Mouse (Mus musculus) liver, embryonic 16.5 days (tissue): ENCODE measurements at regions not wholly inside any gene's neighbourhood (a gene's known extent, or its start where the extent isn't known, plus 50 kb on each side); places are given as distances from the start of the nearest gene placed in this dataset.

Experiments used
- ATAC-seq: fragments of 200-750 bp; cut with Nextera tagmentation; 2 replicates; pipeline ENCODE4 v1.8.0; 2017; ENCODE audit warnings: low read depth, mild to moderate bottlenecking, moderate number of reproducible peaks, moderate library complexity
- H3K27ac ChIP-seq: fragments of 300-500 bp; sonication (generic); 2 replicates; pipeline ENCODE4 v1.5.1; 2014; ENCODE audit warnings: mild to moderate bottlenecking, low read length
- H3K27me3 ChIP-seq: fragments of 300-500 bp; sonication (generic); 2 replicates; pipeline ENCODE4 v1.6.1; 2014; ENCODE audit warnings: low read depth, low read length, mixed read lengths; ENCODE audit not compliant: control insufficient read depth, insufficient read depth
- H3K36me3 ChIP-seq: fragments of 300-500 bp; sonication (generic); 2 replicates; pipeline ENCODE4 v1.6.1; 2014; ENCODE audit warnings: mild to moderate bottlenecking; ENCODE audit not compliant: control insufficient read depth, insufficient read depth
- H3K4me1 ChIP-seq: fragments of 300-500 bp; sonication (generic); 2 replicates; pipeline ENCODE4 v1.6.1; 2014; ENCODE audit warnings: low read depth, low read length, mixed read lengths; ENCODE audit not compliant: control insufficient read depth
- H3K4me2 ChIP-seq: fragments of 300-500 bp; sonication (generic); 2 replicates; pipeline ENCODE4 v1.6.1; 2014; ENCODE audit warnings: low read depth, low read length, mixed read lengths
- H3K4me3 ChIP-seq: fragments of 300-500 bp; sonication (generic); 2 replicates; pipeline ENCODE4 v1.5.1; 2014; ENCODE audit warnings: low read depth, mild to moderate bottlenecking, low read length
- H3K9ac ChIP-seq: fragments of 300-500 bp; sonication (generic); 2 replicates; pipeline ENCODE4 v1.6.1; 2014; ENCODE audit warnings: low read depth, low read length
- H3K9me3 ChIP-seq: fragments of 300-500 bp; sonication (generic); replicated peaks from 2 replicates; pipeline ENCODE4 v1.6.1; 2016; ENCODE audit warnings: low read length; ENCODE audit not compliant: control insufficient read depth
- WGBS: fragments of 180-500 bp; shearing (Covaris S2); extraction: QIAGEN DNeasy Blood & Tissue Kit; methylation state at CpG from one replicate; pipeline ENCODE4 v1.1.7; 2014; ENCODE audit not compliant: insufficient replicate concordance; 5-methylcytosine and 5-hydroxymethylcytosine counted together

DNA sequence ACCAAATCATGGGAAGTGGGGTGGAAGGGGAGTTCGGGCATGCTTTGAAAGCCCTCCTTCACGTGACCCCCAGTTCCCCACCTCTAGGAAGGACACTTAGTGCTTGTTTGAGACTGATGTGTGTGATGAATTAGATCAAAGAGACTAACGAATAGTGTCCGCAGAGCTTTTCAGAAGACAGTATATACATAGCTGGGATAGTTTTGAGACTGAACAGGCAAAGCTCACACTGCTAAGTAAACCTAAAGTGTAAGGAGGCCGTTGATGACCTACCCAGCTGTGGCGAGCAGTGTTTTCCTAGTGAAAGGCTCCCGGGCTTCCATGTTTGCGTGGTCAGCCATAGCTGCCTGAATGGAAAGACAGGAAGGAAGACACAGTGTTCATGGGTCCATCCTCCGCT is 288.3 kb upstream of the Zfp507 start:
- no peak for ATAC-seq
- H3K4me3 ChIP-seq: no peak overlapping the region
- H3K9ac ChIP-seq: no peak overlapping the region
- 59% methylated on average over 9 of the region's 9 CpGs for WGBS
- H3K27me3 ChIP-seq: no peaks in the 10 kb centered on the region
- no peak overlapping the region for H3K27ac ChIP-seq
- no peaks in the 10 kb centered on the region for H3K9me3 ChIP-seq
- H3K36me3 ChIP-seq: no peaks in the 10 kb centered on the region
- H3K4me1 ChIP-seq: no peaks in the 10 kb centered on the region
- H3K4me2 ChIP-seq: no peak overlapping the region

DNA sequence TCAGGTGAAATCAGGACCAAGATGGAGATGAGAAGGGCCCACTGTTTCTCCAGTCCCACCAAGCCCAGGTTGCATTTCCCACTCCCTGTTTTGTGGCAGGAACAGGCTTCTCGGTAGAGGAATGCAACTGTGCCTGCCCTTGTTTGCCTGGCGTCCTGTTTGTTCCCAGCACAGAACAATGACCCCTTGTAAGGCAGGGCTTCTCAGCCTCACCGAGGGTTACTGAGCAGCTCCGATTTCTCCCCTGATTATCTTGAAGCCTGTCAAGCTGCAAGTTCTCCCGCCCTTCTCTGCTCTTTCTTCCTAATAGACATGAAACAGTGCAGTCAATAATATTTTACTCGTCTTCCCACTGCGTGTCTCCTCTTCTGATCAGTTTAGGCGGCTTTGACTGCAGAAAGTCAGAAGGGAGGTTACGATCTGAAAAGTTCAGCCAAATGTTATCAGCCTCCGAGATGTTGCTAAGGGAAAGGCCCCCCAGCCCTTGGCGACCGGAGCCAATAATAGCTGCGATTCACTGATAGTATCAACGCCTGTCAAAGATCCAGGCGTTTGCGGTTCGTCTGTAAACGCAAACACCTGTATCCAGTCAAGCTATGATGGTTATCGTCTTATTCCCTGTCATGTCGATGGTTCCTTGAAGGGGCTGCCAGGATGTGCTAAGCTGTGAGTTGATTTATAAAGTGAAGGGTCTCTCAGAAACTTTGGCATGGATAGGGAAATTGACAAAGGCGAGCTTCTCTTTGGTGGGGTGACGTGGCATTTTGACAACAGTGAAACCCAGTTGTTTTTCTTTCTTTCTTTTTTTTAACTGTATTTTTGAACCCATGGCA is 287.7 kb upstream of the Zfp507 start:
- ATAC-seq: no peak
- WGBS: 44% methylated on average over 22 of the region's 22 CpGs
- Histone ChIP-seq H3K9me3 (no peaks in the 10 kb centered on the region), H3K27ac (no peak overlapping the region), H3K4me2 (no peak overlapping the region), H3K4me1 (no peaks in the 10 kb centered on the region), H3K9ac (no peak overlapping the region), H3K4me3 (no peak overlapping the region), H3K36me3 (no peaks in the 10 kb centered on the region), H3K27me3 (no peaks in the 10 kb centered on the region)

DNA sequence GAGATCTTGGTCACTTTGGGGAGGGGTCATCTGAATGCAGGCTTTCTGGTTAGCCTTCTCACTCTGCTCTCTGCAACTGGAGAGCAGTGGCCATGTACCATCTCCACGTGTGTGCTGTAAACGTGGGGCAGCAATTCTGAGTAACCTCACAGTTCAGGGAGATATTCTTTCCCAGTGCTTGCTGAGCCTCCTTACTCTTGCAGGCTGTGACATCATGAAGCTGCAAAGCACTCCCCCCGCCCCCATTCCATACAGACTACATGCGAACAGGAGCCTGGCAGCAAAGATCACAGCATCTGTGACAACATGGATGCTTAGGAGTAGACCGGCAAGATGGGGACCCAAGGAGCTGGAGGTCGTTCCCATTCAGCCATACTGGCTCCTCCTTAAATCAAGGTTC is 284.8 kb upstream of the Zfp507 start:
- Histone ChIP-seq H3K4me2 (no peak overlapping the region), H3K9me3 (no peaks in the 10 kb centered on the region), H3K27me3 (no peaks in the 10 kb centered on the region), H3K4me1 (no peaks in the 10 kb centered on the region), H3K36me3 (no peaks in the 10 kb centered on the region), H3K4me3 (no peak overlapping the region), H3K27ac (no peak overlapping the region), H3K9ac (no peak overlapping the region)
- no peak for ATAC-seq
- 61% methylated on average over 6 of the region's 6 CpGs for WGBS

DNA sequence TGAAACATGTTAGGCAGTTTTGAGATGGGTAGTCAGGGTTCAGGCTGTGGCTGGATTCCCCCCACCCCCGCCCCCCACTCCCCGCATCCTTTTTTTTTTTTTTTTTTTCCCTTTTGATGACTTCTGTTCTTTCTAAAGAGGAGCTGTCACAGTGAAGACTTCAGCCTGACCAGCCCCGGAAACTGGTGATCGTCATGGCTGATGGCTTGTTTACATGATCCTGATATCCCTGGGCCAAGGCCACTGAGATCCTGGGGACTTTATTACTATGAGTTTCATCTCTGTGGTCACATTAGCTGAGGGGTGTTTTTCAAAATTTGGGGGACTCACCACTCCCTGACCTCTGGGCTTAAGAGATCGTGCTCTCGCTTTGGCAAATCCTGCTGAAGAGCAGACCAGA is 275.9 kb upstream of the Zfp507 start:
- 39% methylated on average over 6 of the region's 6 CpGs for WGBS
- Histone ChIP-seq H3K9me3 (peaks cover 2% of the 10 kb centered on the region; the same call in 1 of the 2 replicates), H3K4me3 (no peak overlapping the region), H3K27me3 (no peaks in the 10 kb centered on the region), H3K36me3 (no peaks in the 10 kb centered on the region), H3K4me1 (no peaks in the 10 kb centered on the region), H3K9ac (no peak overlapping the region), H3K27ac (no peak overlapping the region), H3K4me2 (no peak overlapping the region)
- no peak for ATAC-seq

DNA sequence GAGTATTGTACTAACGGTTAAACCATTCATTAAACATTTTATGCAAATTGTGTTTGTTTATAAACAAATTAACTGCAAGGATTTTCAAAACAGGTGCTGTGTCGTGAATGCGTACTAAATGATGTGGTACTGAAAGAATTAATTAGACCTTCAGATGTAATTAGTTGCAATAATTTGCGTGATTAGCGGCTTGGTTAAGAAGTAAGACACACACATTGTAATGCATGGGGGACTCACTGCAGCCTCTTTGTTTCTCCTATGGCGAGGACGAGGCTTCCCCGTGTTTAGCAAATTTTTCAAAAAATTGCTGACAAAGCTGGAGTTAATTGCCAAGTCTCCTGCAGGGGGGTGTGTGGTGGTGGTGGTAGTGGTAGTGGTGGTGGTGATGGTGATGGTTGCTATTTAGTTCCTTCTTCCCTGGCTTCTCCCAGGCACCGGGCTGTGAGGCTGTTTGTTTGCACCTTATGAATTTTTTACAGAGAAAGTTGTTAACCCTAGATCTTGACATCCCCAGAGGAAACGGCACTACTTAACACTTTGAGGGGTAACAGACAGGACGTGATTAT is 275.4 kb upstream of the Zfp507 start:
- no peak for ATAC-seq
- Histone ChIP-seq H3K9me3 (peaks cover 2% of the 10 kb centered on the region; the same call in 1 of the 2 replicates), H3K9ac (no peak overlapping the region), H3K4me2 (no peak overlapping the region), H3K4me3 (no peak overlapping the region), H3K36me3 (no peaks in the 10 kb centered on the region), H3K4me1 (no peaks in the 10 kb centered on the region), H3K27ac (no peak overlapping the region), H3K27me3 (no peaks in the 10 kb centered on the region)
- WGBS: 50% methylated on average over 11 of the region's 11 CpGs

DNA sequence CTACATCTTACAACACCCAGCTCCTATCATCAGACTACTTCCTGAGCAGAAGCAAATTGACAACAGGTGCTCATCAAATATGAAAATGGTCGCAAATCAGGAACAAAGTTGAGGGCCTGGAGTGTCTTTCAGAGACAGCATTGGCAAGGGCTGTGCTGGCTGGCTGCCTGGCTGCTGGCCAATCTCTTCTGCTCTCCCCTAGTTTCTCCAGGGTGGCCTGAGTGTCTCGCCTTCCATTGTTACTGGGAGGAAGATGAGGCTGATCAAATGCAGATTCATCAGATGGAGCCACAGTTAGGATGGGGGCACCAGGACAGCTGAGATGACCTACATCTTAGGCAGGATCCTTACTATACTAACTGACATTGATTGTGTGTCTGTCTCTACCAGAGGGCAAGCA is 274.5 kb upstream of the Zfp507 start:
- no peak overlapping the region for H3K4me2 ChIP-seq
- no peak overlapping the region for H3K27ac ChIP-seq
- no peak overlapping the region for H3K4me3 ChIP-seq
- no peaks in the 10 kb centered on the region for H3K4me1 ChIP-seq
- WGBS: 42% methylated on average over 2 of the region's 2 CpGs
- peaks cover 2% of the 10 kb centered on the region; the same call in 1 of the 2 replicates for H3K9me3 ChIP-seq
- no peaks in the 10 kb centered on the region for H3K36me3 ChIP-seq
- no peaks in the 10 kb centered on the region for H3K27me3 ChIP-seq
- no peak for ATAC-seq
- H3K9ac ChIP-seq: no peak overlapping the region

DNA sequence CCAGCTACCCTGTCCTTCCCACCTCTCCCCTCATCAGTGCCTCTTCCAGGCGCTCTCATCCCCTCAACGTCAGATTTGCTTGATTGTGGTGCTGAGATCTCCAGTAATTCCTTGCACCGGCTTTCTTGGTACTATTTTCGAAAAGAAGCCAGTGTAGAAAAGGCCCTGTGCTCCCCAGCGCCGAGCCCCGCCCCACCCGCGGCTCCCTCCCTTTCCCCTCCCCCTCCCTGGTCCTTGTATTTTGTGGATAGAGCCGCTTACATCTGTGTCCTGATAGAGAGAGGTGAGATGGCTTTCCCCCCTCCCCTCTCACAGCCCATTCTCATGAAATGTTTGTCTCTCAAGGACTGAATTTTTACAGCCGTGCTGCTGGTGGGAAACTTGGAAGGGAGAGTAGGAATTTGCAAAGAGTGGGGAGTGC is 273.2 kb upstream of the Zfp507 start:
- no peaks in the 10 kb centered on the region for H3K36me3 ChIP-seq
- H3K9me3 ChIP-seq: peaks cover 2% of the 10 kb centered on the region; the same call in 1 of the 2 replicates
- H3K4me2 ChIP-seq: no peak overlapping the region
- H3K4me1 ChIP-seq: no peaks in the 10 kb centered on the region
- no peak overlapping the region for H3K27ac ChIP-seq
- no peak overlapping the region for H3K4me3 ChIP-seq
- no peak for ATAC-seq
- WGBS: 16% methylated on average over 11 of the region's 11 CpGs
- no peaks in the 10 kb centered on the region for H3K27me3 ChIP-seq
- H3K9ac ChIP-seq: no peak overlapping the region

DNA sequence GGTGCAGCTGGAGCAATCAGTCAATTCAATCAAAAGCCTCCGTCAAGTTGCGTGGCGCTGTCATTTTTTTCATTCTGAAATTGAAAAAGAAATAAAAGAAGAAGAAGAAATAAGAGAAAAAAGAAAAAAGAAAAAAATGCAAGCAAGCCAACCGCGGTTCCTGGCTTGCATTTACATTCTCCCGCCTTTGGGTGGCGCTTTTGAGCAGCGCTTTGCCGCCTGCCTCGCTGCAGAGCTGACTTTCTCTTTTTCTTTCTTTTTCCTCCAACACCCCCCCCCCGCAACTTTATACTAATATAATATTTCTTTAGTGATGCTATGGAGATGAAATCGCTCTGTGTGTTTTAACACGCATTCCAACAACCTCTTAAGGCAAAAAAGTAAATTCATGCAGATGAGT is 269.0 kb upstream of the Zfp507 start:
- Histone ChIP-seq H3K4me3 (no peak overlapping the region), H3K36me3 (no peaks in the 10 kb centered on the region), H3K4me2 (peak overlapping the region; percentile 25; the same call in 1 of the 2 replicates), H3K9me3 (no peaks in the 10 kb centered on the region), H3K27me3 (no peaks in the 10 kb centered on the region), H3K27ac (no peak overlapping the region), H3K4me1 (no peaks in the 10 kb centered on the region), H3K9ac (no peak overlapping the region)
- no peak for ATAC-seq
- WGBS: 8% methylated on average over 13 of the region's 13 CpGs

DNA sequence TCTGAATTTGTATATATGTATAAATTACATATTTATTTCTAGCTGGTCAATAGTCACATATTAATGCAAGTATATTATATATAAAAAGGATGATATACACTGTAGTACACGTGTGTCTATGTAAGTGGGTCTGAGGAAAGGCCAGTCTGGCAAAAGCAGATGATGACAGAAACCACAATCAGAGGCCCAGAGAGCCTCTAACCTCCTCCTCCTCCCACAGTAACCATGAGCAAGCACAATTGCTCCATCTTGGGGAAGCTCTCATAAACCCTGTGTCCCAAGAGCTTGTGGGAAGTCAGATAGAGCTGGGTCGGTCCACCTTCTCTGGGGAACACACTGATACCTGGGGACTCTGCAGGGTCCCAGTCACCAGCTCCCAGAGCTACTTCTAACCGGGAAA is 263.9 kb upstream of the Zfp507 start:
- H3K9me3 ChIP-seq: no peaks in the 10 kb centered on the region
- H3K27me3 ChIP-seq: no peaks in the 10 kb centered on the region
- WGBS: 26% methylated on average over 3 of the region's 3 CpGs
- no peak overlapping the region for H3K4me3 ChIP-seq
- no peak overlapping the region for H3K9ac ChIP-seq
- no peaks in the 10 kb centered on the region for H3K36me3 ChIP-seq
- no peak overlapping the region for H3K27ac ChIP-seq
- no peak overlapping the region for H3K4me2 ChIP-seq
- ATAC-seq: 0 out of 2 replicates have a peak, but pooled peaks have one; percentile 16
- no peaks in the 10 kb centered on the region for H3K4me1 ChIP-seq
